Mouse (Mus musculus): ENCODE data around the gene Rxra. TPM values are rescaled to one million over a fixed set of nuclear protein-coding genes. Genes with fewer than 3 reads are reported as not detected.

The Rxra gene
- polyA plus RNA-seq, 1 experiment: 16.0 TPM

DNA sequence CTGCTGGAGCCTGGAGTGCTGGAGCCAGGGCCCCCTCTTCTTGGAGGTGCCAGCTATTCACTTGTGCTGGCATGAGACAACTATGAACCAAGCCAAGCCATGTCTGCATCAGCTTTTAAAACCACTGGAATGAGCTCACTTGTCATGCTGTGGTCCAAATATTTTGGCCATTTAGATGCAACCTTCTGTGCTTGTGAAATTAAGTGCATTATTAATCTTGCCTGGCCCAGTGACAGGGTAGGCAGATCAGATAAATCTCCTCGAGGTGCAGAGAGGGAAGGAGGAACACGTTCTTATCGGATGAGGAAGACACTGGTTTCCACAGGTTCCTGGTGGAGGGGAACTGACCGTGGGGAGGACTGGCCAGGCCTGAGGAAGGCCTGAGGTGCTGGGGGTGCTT is 8.6 kb upstream of the Rxra start:
- DNase-seq (ENCODE audit: extremely low spot score in 1 of 2, low spot score in 1 of 2): no peak

DNA sequence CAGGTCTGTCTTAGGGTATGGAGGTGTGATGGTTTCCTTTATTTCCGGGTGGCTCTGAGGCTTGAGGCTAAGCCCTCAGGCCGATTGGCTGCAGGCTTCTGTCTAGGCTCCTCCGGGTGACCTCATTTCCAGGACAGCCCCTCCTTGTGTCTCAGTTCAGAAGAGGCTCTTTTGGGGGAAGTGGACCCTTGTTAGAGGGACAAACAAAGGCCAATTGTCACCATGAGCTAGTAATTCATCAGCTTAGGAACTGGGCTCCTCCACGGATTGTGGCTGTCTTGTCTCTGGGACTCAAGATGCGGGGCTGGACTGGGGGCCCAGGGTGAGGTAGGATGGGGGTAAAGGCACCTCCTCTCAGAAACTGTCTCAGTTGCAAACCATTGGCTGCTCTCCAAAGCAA is 5.5 kb upstream of the Rxra start:
- DNase-seq (ENCODE audit: extremely low spot score in 1 of 2, low spot score in 1 of 2): no peak

- DNase-seq (ENCODE audit: extremely low spot score in 1 of 2, low spot score in 1 of 2): no peak
Measured at GRCm38 (mm10) chr2:27671633-27672091, 4.6 kb upstream of the Rxra start.

- DNase-seq (ENCODE audit: extremely low spot score in 1 of 2, low spot score in 1 of 2): peak in 1 of 2 experiments; percentile 54
Measured at GRCm38 (mm10) chr2:27676478-27677325, 462 bp downstream of the Rxra start.

GRCm38 (mm10) chr2:27677411-27678310 is 1.4 kb downstream of the Rxra start:
- no peak for DNase-seq (ENCODE audit: extremely low spot score in 1 of 2, low spot score in 1 of 2)

GRCm38 (mm10) chr2:27678331-27678730 is 2.1 kb downstream of the Rxra start:
- no peak for DNase-seq (ENCODE audit: extremely low spot score in 1 of 2, low spot score in 1 of 2)

GRCm38 (mm10) chr2:27678836-27679480 is 2.7 kb downstream of the Rxra start:
- DNase-seq (ENCODE audit: extremely low spot score in 1 of 2, low spot score in 1 of 2): no peak

GRCm38 (mm10) chr2:27679621-27680025 is 3.4 kb downstream of the Rxra start:
- DNase-seq (ENCODE audit: extremely low spot score in 1 of 2, low spot score in 1 of 2): no peak

GRCm38 (mm10) chr2:27680058-27680457 is 3.8 kb downstream of the Rxra start:
- DNase-seq (ENCODE audit: extremely low spot score in 1 of 2, low spot score in 1 of 2): no peak

GRCm38 (mm10) chr2:27680595-27680994 is 4.4 kb downstream of the Rxra start:
- no peak for DNase-seq (ENCODE audit: extremely low spot score in 1 of 2, low spot score in 1 of 2)

DNA sequence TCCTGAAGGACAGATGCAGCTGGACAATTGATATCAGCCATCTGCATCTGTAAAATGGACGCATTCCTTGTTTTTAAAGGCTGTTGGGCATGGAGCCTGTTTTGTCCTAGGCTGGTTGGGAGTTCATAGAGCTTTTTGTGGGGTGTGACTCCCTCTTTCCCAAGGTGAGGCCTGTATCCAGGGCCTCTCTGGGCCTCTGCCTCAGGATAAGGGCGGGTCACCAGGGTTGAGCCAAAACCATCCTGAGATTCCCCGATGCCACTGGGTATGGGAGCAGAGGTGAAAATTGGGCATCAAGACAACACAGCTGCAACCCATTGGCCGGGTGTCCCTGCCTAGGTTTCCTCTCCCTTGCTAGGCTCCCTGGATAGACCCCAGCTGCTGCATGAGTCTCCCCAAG is 5.2 kb downstream of the Rxra start:
- no peak for DNase-seq (ENCODE audit: extremely low spot score in 1 of 2, low spot score in 1 of 2)

DNA sequence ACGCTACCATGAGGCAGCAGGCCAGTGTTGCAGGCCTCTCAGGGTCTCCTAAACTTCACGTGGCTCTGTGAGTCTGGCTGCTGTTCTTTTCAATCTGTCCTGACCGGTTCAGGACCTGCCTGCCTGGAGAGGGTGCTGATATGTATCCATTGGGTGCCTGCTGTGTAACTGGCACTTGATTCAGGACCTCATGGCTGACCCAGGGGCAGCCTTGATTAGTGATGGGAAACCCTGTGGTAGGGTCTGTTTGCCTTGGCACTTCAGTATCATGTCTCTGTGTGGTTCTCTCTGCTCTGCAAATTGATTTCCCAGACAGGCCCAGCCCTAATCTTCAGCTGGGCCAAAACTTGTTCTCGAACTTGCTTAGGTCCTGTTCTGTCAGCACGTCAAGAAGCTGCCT is 5.9 kb downstream of the Rxra start:
- DNase-seq (ENCODE audit: extremely low spot score in 1 of 2, low spot score in 1 of 2): no peak

GRCm38 (mm10) chr2:27684017-27684657 is 7.9 kb downstream of the Rxra start:
- no peak for DNase-seq (ENCODE audit: extremely low spot score in 1 of 2, low spot score in 1 of 2)

- no peak for DNase-seq (ENCODE audit: extremely low spot score in 1 of 2, low spot score in 1 of 2)
Measured at GRCm38 (mm10) chr2:27685917-27686316, 9.7 kb downstream of the Rxra start.

DNA sequence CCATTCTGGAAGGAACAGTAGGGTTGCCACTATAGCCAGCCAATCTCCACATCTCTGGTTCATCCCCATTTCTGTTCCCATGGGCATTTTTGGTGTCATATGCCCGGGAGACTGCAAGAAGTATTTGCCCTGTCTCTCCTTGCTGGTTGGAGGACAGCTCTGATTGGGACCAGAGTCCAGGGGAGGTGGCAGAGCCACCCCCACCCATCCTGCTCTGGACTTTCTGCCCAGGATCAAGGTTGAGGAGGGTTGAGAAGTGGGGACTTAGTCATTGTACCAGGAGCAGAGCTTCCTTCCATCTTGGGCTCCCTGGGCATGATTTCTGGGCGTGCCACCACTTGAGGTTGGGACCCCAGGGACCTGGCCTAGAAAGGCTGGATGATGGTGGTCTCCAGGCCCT is 10.1 kb downstream of the Rxra start:
- DNase-seq (ENCODE audit: extremely low spot score in 1 of 2, low spot score in 1 of 2): no peak

DNA sequence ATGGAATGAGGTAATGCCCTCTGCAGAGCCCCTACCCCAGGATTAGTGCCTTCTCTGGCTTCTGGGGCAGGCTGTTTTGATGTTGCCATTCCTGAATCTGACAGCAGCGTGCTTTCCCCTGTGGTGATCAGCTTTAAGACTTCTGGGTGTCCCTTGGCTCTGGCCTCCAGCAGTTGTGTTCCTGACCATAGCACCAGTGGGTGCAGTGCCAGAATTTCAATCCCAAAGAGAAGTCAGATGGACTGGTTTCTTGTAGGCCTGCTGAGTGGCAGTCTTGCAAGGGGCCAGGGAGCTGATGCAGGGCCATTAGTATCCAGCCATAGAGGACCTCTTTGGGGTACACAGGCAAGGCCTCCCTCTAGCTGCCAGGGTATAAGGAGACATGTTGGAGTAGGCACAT is 10.8 kb downstream of the Rxra start:
- DNase-seq (ENCODE audit: extremely low spot score in 1 of 2, low spot score in 1 of 2): no peak

GRCm38 (mm10) chr2:27687973-27688372 is 11.7 kb downstream of the Rxra start:
- no peak for DNase-seq (ENCODE audit: extremely low spot score in 1 of 2, low spot score in 1 of 2)

DNA sequence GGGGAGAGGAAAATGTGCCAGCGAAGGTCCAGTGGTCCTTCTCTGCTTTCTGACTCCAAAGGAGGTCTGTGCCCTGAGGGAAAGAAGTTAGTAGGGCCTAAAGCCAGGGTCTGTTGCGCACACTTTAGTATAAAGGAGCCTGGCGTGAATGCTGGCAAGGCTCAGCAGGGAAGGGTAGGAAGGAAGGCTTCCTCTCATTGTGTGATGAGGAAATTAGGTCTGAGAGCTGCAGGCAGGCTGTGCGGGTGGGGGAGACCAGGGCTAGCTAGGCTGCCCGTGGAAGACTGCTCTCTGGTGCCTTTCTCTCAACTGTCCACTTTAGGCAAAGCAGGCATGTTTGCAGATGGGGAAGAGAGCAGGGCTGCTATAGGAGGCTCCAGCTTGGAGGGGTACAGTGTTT is 14.5 kb downstream of the Rxra start:
- no peak for DNase-seq (ENCODE audit: extremely low spot score in 1 of 2, low spot score in 1 of 2)

DNA sequence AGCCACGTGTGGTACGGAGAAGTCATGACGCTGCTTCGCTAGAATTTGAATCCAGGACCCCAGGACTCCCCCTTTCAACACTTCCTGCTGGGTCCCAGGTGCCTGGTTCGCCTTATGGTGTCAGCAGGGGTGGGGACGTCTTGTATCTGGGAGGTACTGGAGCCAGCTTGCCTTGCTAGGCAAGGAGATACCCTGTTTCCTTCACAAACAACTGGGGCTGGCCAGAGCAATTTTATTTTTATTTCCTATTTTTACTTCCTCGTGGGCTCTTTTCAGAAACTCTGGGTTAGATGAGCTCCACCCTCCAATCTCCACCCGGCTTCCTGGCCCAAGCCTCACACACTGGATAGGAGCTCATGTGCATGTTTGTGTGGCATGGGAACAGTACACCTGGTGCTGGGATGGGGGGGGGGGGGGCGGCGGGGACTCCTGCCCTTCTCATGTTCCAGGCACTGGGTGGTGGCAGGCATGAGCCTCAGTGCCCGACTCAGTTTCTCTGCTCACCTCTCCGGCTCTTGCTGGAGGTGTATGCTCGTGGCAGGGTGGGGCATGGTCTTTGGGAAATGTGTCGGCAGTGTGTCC is 15.0 kb downstream of the Rxra start:
- no peak for DNase-seq (ENCODE audit: extremely low spot score in 1 of 2, low spot score in 1 of 2)

DNA sequence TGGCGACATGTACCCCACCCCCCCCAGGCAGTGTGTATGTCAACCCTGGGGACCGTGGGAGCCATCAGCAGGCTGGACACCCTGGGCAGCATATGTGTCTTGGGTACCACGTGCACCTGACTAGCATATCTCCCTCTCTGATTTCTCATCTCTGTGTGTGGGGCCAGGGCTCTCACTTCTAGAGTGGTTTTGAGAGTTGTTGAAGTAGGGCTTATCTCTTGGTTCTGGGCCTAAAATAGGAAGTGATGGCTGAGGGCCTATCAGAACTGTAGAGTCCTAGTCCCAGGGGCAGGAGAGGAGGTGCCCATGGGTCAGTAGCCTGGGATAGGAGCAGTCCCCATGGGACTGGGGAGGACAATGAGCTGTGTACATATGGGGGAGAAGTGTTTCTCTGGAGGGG is 16.4 kb downstream of the Rxra start:
- DNase-seq (ENCODE audit: extremely low spot score in 1 of 2, low spot score in 1 of 2): no peak

All from frontal cortex, adult 2 months (tissue).